Mouse (Mus musculus) hindbrain, embryonic 16.5 days (tissue): ENCODE data around the gene Celf2. TPM values are rescaled to one million over a fixed set of nuclear protein-coding genes. Genes with fewer than 3 reads are reported as not detected.

ENCODE experiments used
- ATAC-seq: fragments of 200-750 bp; cut with Nextera tagmentation; 2 replicates; pipeline ENCODE4 v1.8.0; 2017; ENCODE audit warnings: moderate TSS enrichment, moderate library complexity
- H3K27ac ChIP-seq: fragments of 300-500 bp; sonication (generic); 2 replicates; pipeline ENCODE4 v1.5.1; 2014; ENCODE audit warnings: low read depth, mild to moderate bottlenecking, control low read depth, low read length, moderate library complexity
- H3K27me3 ChIP-seq: fragments of 300-500 bp; sonication (generic); replicated peaks from 2 replicates; pipeline ENCODE4 v1.6.1; 2014; ENCODE audit warnings: low read length; ENCODE audit not compliant: control insufficient read depth, insufficient read depth
- H3K36me3 ChIP-seq: fragments of 300-500 bp; sonication (generic); 2 replicates; pipeline ENCODE4 v1.6.1; 2014; ENCODE audit warnings: mild to moderate bottlenecking, low read length, moderate library complexity, mixed read lengths; ENCODE audit not compliant: control insufficient read depth, insufficient read depth
- H3K4me1 ChIP-seq: fragments of 300-500 bp; sonication (generic); 2 replicates; pipeline ENCODE4 v1.6.1; 2014; ENCODE audit warnings: low read depth, low read length; ENCODE audit not compliant: control insufficient read depth, insufficient read depth
- H3K4me2 ChIP-seq: fragments of 300-500 bp; sonication (generic); 2 replicates; pipeline ENCODE4 v1.6.1; 2014; ENCODE audit warnings: mild to moderate bottlenecking, low read length, control low read depth, moderate library complexity
- H3K4me3 ChIP-seq: fragments of 300-500 bp; sonication (generic); 2 replicates; pipeline ENCODE4 v1.5.1; 2014; ENCODE audit warnings: mild to moderate bottlenecking, low read length, control low read depth, moderate library complexity
- H3K9ac ChIP-seq: fragments of 300-500 bp; sonication (generic); 2 replicates; pipeline ENCODE4 v1.6.1; 2014; ENCODE audit warnings: low read depth, mild to moderate bottlenecking, control low read depth, low read length, moderate library complexity
- H3K9me3 ChIP-seq: fragments of 300-500 bp; sonication (generic); 2 replicates; pipeline ENCODE4 v1.6.1; 2014; ENCODE audit warnings: mild to moderate bottlenecking, low read length, moderate library complexity; ENCODE audit not compliant: control insufficient read depth
- WGBS: fragments of 180-500 bp; shearing (Covaris S2); extraction: QIAGEN DNeasy Blood & Tissue Kit; methylation state at CpG from one replicate; pipeline ENCODE4 v1.1.7; 2014; 5-methylcytosine and 5-hydroxymethylcytosine counted together
- polyA plus RNA-seq: library from polyadenylated mRNA; unstranded; fragments of >200 nt; fragmentation: Nextera tagmentation; extraction: Ambion mirVana; gene quantifications from 2 replicates; pipeline ENCODE4 v1.2.1, GENCODE M21; 2015

Celf2 gene
- polyA plus RNA-seq, 1 experiment from 2014 or later, result 130 TPM

- 44% methylated on average over 3 of the region's 3 CpGs for WGBS
- no peak for ATAC-seq
Measured at GRCm38 (mm10) chr2:7055958-7056357, 453.4 kb downstream of the Celf2 start.

DNA sequence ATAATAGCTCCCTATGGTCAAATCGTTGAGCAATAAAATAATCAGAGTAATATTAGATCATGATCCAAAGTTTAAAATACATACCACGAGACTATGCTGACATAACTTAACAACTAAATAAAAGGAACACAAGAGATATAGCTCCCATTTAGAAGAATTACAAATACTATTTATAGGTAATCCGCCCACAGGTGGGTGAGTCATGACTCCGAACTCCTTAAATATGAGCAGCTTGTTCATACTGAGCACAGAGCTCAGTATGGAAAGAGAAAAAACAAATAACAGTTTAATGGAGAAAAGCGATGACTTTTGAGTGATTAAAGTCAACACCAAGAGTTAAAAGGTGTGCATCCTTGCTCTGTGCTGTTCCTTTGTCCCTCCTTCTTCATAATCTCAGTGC is 458.3 kb downstream of the Celf2 start:
- H3K4me2 ChIP-seq, result no peak overlapping the region
- no peaks in the 10 kb centered on the region for H3K27me3 ChIP-seq
- no peaks in the 10 kb centered on the region for H3K9me3 ChIP-seq
- no peak overlapping the region for H3K4me3 ChIP-seq
- no peak for ATAC-seq
- no peaks in the 10 kb centered on the region for H3K4me1 ChIP-seq
- no peak overlapping the region for H3K9ac ChIP-seq
- WGBS, result 97% methylated on average over 5 of the region's 5 CpGs
- H3K36me3 ChIP-seq, result no peaks in the 10 kb centered on the region
- no peak overlapping the region for H3K27ac ChIP-seq

More at GRCm38 (mm10) chr2:7055958-7056357, 453.4 kb downstream of the Celf2 start:
- no peaks in the 10 kb centered on the region for H3K36me3 ChIP-seq
- no peak overlapping the region for H3K9ac ChIP-seq
- H3K4me3 ChIP-seq, result no peak overlapping the region
- H3K4me1 ChIP-seq, result peaks cover 3% of the 10 kb centered on the region; the same call in 1 of the 2 replicates
- H3K4me2 ChIP-seq, result no peak overlapping the region
- no peaks in the 10 kb centered on the region for H3K27me3 ChIP-seq
- H3K9me3 ChIP-seq, result no peaks in the 10 kb centered on the region
- H3K27ac ChIP-seq, result no peak overlapping the region

- H3K9ac ChIP-seq, result no peak overlapping the region
- H3K4me1 ChIP-seq, result peaks cover 7% of the 10 kb centered on the region
- H3K36me3 ChIP-seq, result no peaks in the 10 kb centered on the region
- no peak overlapping the region for H3K4me3 ChIP-seq
- no peaks in the 10 kb centered on the region for H3K27me3 ChIP-seq
- no peaks in the 10 kb centered on the region for H3K9me3 ChIP-seq
- peak overlapping the region; percentile 3; the same call in 1 of the 2 replicates for H3K27ac ChIP-seq
- WGBS, result 4% methylated on average over 1 of the region's 1 CpGs
- no peak overlapping the region for H3K4me2 ChIP-seq
- ATAC-seq, result no peak
Measured at GRCm38 (mm10) chr2:7046155-7046554, 463.2 kb downstream of the Celf2 start.

- Histone ChIP-seq H3K9ac (no peak overlapping the region), H3K9me3 (no peaks in the 10 kb centered on the region), H3K4me1 (peaks cover 7% of the 10 kb centered on the region), H3K4me3 (no peak overlapping the region), H3K4me2 (no peak overlapping the region), H3K36me3 (no peaks in the 10 kb centered on the region), H3K27me3 (no peaks in the 10 kb centered on the region), H3K27ac (peak overlapping the region; percentile 29; the same call in 1 of the 2 replicates)
- no peak for ATAC-seq
- 41% methylated on average over 4 of the region's 4 CpGs for WGBS
Measured at GRCm38 (mm10) chr2:7045531-7045930, 463.8 kb downstream of the Celf2 start.

- H3K27me3 ChIP-seq, result no peaks in the 10 kb centered on the region
- WGBS, result 58% methylated on average over 6 of the region's 6 CpGs
- peaks cover 7% of the 10 kb centered on the region for H3K4me1 ChIP-seq
- H3K4me3 ChIP-seq, result no peak overlapping the region
- no peaks in the 10 kb centered on the region for H3K36me3 ChIP-seq
- no peak overlapping the region for H3K4me2 ChIP-seq
- H3K9ac ChIP-seq, result no peak overlapping the region
- no peaks in the 10 kb centered on the region for H3K9me3 ChIP-seq
- H3K27ac ChIP-seq, result no peak overlapping the region
- ATAC-seq, result peak; percentile 70; the same call in 1 of the 2 replicates
Measured at GRCm38 (mm10) chr2:7043770-7044459, 465.4 kb downstream of the Celf2 start.

DNA sequence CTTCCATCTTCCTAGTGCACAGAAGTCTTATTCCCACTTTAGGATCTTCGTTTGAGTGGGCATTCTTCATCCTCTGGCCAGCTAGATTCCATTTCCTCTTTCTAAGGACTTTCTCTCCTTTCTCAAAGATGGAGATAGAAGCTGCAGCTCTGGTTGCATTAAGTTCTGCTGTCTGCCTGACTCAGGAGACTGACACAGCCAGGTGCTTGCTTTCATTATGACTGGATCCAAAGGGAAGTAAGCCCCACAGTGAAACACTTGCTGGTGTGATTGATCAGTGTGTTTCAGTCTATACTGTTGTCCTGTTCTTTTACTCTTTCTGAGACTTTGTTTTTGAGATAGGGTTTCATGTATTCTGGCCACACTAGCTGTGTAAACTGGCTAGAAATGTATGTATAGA is 468.4 kb downstream of the Celf2 start:
- 71% methylated on average over 1 of the region's 1 CpGs for WGBS
- no peaks in the 10 kb centered on the region for H3K36me3 ChIP-seq
- H3K4me2 ChIP-seq, result no peak overlapping the region
- no peaks in the 10 kb centered on the region for H3K27me3 ChIP-seq
- no peak overlapping the region for H3K4me3 ChIP-seq
- no peaks in the 10 kb centered on the region for H3K9me3 ChIP-seq
- peaks cover 7% of the 10 kb centered on the region for H3K4me1 ChIP-seq
- no peak overlapping the region for H3K9ac ChIP-seq
- no peak for ATAC-seq
- no peak overlapping the region for H3K27ac ChIP-seq

- Histone ChIP-seq H3K9me3 (no peaks in the 10 kb centered on the region), H3K4me3 (no peak overlapping the region), H3K4me2 (no peak overlapping the region), H3K9ac (no peak overlapping the region), H3K27me3 (no peaks in the 10 kb centered on the region), H3K36me3 (no peaks in the 10 kb centered on the region), H3K4me1 (no peaks in the 10 kb centered on the region), H3K27ac (no peak overlapping the region)
- peak; percentile 95 for ATAC-seq
- WGBS, result 77% methylated on average over 4 of the region's 4 CpGs
Measured at GRCm38 (mm10) chr2:7038991-7039390, 470.4 kb downstream of the Celf2 start.

- Histone ChIP-seq H3K36me3 (no peaks in the 10 kb centered on the region), H3K27ac (no peak overlapping the region), H3K4me2 (no peak overlapping the region), H3K9ac (no peak overlapping the region), H3K4me3 (no peak overlapping the region), H3K4me1 (no peaks in the 10 kb centered on the region), H3K9me3 (no peaks in the 10 kb centered on the region), H3K27me3 (no peaks in the 10 kb centered on the region)
- WGBS, result 88% methylated on average over 1 of the region's 1 CpGs
- ATAC-seq, result no peak
Measured at GRCm38 (mm10) chr2:7031389-7031788, 478.0 kb downstream of the Celf2 start.

- no peak overlapping the region for H3K4me2 ChIP-seq
- H3K4me3 ChIP-seq, result no peak overlapping the region
- ATAC-seq, result no peak
- WGBS, result 81% methylated on average over 1 of the region's 1 CpGs
- H3K36me3 ChIP-seq, result no peaks in the 10 kb centered on the region
- no peak overlapping the region for H3K9ac ChIP-seq
- no peak overlapping the region for H3K27ac ChIP-seq
- no peaks in the 10 kb centered on the region for H3K27me3 ChIP-seq
- H3K9me3 ChIP-seq, result no peaks in the 10 kb centered on the region
- no peaks in the 10 kb centered on the region for H3K4me1 ChIP-seq
Measured at GRCm38 (mm10) chr2:7026737-7027136, 482.6 kb downstream of the Celf2 start.
